Mouse (Mus musculus) testis, adult 2 months (tissue): ENCODE measurements at regions not wholly inside any gene's neighbourhood (a gene's known extent, or its start where the extent isn't known, plus 50 kb on each side); places are given as distances from the start of the nearest gene placed in this dataset.

Experiments used
- H3K27ac ChIP-seq: fragments of 200-500 bp; 2 replicates; pipeline ENCODE4 v1.5.1; 2012; ENCODE audit warnings: low read depth, low read length; ENCODE audit not compliant: control insufficient read depth, insufficient read depth
- H3K27me3 ChIP-seq: fragments of 200-500 bp; 2 replicates; pipeline ENCODE4 v1.6.1; 2012; ENCODE audit warnings: mild to moderate bottlenecking, low read length, moderate library complexity; ENCODE audit not compliant: control insufficient read depth, insufficient read depth
- H3K36me3 ChIP-seq: fragments of 200-500 bp; 2 replicates; pipeline ENCODE4 v1.6.1; 2012; ENCODE audit warnings: mild to moderate bottlenecking, low read length; ENCODE audit not compliant: control insufficient read depth, insufficient read depth
- H3K4me1 ChIP-seq: fragments of 200-500 bp; 2 replicates; pipeline ENCODE4 v1.6.1; 2012; ENCODE audit warnings: low read length; ENCODE audit not compliant: control insufficient read depth, insufficient read depth
- H3K4me3 ChIP-seq: fragments of 200-500 bp; 2 replicates; pipeline ENCODE4 v1.5.1; 2012; ENCODE audit warnings: low read depth, mild to moderate bottlenecking, low read length, moderate library complexity, mixed read lengths; ENCODE audit not compliant: control insufficient read depth
- CTCF ChIP-seq: fragments of 200-500 bp; IDR thresholded peaks from 2 replicates; pipeline ENCODE4 v1.5.1; 2012; ENCODE audit warnings: low read depth, mild to moderate bottlenecking, inconsistent platforms, low read length, moderate library complexity; ENCODE audit not compliant: control insufficient read depth, insufficient read depth, insufficient replicate concordance
- POLR2A ChIP-seq: fragments of 200-500 bp; IDR thresholded peaks from 2 replicates; pipeline ENCODE4 v1.6.1; 2012; ENCODE audit warnings: low read depth, mild to moderate bottlenecking, inconsistent platforms, low read length, moderate library complexity; ENCODE audit not compliant: control insufficient read depth

- TF ChIP-seq CTCF (no peak), POLR2A (no peak)
- no peaks in the 10 kb centered on the region for H3K36me3 ChIP-seq
- no peaks in the 10 kb centered on the region for H3K27me3 ChIP-seq
- H3K4me1 ChIP-seq = peaks cover 5% of the 10 kb centered on the region
- H3K4me3 ChIP-seq = no peak overlapping the region
- H3K27ac ChIP-seq = no peak overlapping the region
These were observed 149.6 kb upstream of the Cadm1 start for GRCm38 (mm10) chr9:47380361-47380760.

GRCm38 (mm10) chr9:47384185-47384854 lies 145.7 kb upstream of the Cadm1 start:
- TF ChIP-seq POLR2A (no peak), CTCF (no peak)
- Histone ChIP-seq H3K27ac (no peak overlapping the region), H3K4me3 (peak overlapping the region; percentile 33), H3K27me3 (no peaks in the 10 kb centered on the region), H3K4me1 (no peaks in the 10 kb centered on the region), H3K36me3 (no peaks in the 10 kb centered on the region)

- TF ChIP-seq CTCF (no peak), POLR2A (no peak)
- Histone ChIP-seq H3K36me3 (no peaks in the 10 kb centered on the region), H3K4me3 (no peak overlapping the region), H3K27ac (no peak overlapping the region), H3K27me3 (no peaks in the 10 kb centered on the region), H3K4me1 (no peaks in the 10 kb centered on the region)
These were observed 143.3 kb upstream of the Cadm1 start for GRCm38 (mm10) chr9:47386646-47387045.

GRCm38 (mm10) chr9:47387221-47387620 lies 142.8 kb upstream of the Cadm1 start:
- TF ChIP-seq CTCF (no peak), POLR2A (no peak)
- Histone ChIP-seq H3K4me1 (no peaks in the 10 kb centered on the region), H3K27ac (no peak overlapping the region), H3K4me3 (no peak overlapping the region), H3K36me3 (no peaks in the 10 kb centered on the region), H3K27me3 (no peaks in the 10 kb centered on the region)

DNA sequence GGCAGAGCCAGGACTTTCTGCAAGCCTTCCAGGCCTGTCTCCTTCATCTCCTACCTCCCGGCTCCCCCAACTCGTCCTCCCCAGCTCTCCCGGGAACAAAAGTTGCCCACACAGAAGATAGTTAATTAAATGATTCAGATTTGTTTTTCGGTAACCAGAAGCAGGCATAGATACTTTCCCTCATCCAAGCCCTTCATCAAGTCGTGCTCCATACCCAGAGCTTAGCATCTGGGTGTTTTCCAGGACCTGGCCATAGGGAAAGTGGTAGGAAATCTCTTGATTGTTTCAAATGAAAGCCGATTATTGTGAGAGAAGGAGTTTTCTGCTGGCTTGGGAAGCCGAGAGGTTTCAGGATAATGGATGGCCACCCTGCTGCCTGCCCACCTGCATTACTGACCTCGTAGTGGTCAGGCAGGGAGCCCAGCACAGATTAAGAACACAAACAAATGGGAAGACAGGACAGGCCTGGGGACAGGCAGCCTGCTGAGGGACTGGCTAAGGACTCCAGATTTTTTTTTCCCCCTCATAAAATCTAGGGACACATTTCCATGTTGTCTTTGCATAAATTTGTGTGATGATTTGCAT lies 142.2 kb upstream of the Cadm1 start:
- no peaks in the 10 kb centered on the region for H3K4me1 ChIP-seq
- no peaks in the 10 kb centered on the region for H3K36me3 ChIP-seq
- H3K27me3 ChIP-seq = no peaks in the 10 kb centered on the region
- no peak overlapping the region for H3K4me3 ChIP-seq
- no peak for TF ChIP-seq POLR2A
- no peak for TF ChIP-seq CTCF
- no peak overlapping the region for H3K27ac ChIP-seq

GRCm38 (mm10) chr9:47389901-47390300 lies 140.1 kb upstream of the Cadm1 start:
- H3K27me3 ChIP-seq = no peaks in the 10 kb centered on the region
- H3K4me1 ChIP-seq = no peaks in the 10 kb centered on the region
- TF ChIP-seq CTCF (no peak), POLR2A (no peak)
- H3K4me3 ChIP-seq = no peak overlapping the region
- no peak overlapping the region for H3K27ac ChIP-seq
- H3K36me3 ChIP-seq = no peaks in the 10 kb centered on the region

DNA sequence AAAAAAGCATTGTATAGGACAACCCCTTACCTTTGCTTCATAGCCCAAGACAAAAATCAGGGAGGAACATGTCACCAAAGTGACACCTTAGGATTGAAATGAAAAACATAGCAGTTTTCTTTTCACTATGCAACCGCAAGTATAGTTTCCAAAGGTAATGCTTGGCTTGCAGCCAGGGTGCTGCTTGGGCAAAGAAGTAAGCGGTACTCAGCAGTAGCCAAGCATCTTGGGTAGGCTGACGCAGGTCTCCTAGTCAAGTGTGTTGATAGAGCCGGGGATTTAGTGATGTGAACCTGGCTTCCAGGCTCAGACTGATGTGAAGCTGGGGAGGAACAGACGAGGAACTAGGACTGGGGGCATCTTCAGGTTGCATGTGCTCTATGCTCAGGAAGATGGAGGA lies 138.3 kb upstream of the Cadm1 start:
- Histone ChIP-seq H3K27me3 (no peaks in the 10 kb centered on the region), H3K27ac (no peak overlapping the region), H3K4me1 (no peaks in the 10 kb centered on the region), H3K4me3 (no peak overlapping the region), H3K36me3 (no peaks in the 10 kb centered on the region)
- TF ChIP-seq CTCF = no peak
- no peak for TF ChIP-seq POLR2A

DNA sequence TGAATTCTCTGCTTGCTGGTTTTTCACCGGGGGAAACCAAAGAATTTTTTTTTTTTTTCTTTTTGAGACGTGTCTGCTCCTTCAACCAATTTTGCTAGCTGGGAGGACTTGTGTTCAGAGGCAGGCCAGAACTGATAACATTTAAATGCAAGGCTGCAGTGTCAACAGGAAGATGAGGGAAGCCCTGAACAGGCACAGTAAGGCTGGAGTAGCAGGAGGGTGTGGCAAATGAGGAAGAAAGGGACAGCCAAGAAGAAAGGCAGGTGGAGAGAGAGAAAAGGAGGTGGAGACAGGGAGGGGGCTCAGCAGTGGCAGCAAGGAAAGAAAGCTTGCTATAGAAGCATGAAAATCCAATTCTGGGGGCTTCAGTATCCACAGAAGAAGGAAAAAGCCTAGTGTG lies 130.4 kb upstream of the Cadm1 start:
- H3K36me3 ChIP-seq = no peaks in the 10 kb centered on the region
- peak overlapping the region; percentile 3; the same call in 1 of the 2 replicates for H3K27ac ChIP-seq
- H3K4me1 ChIP-seq = no peaks in the 10 kb centered on the region
- H3K27me3 ChIP-seq = no peaks in the 10 kb centered on the region
- TF ChIP-seq POLR2A (no peak), CTCF (no peak)
- no peak overlapping the region for H3K4me3 ChIP-seq
